Mouse (Mus musculus) midbrain, embryonic 11.5 days (tissue): Measurements from ENCODE around the gene Cyth3. TPM values are rescaled to one million over a fixed set of nuclear protein-coding genes. Genes with fewer than 3 reads are reported as not detected.

ENCODE experiments used
- ATAC-seq: fragments of 200-750 bp; cut with Nextera tagmentation; 2 replicates; pipeline ENCODE4 v1.8.0; 2017; ENCODE audit warnings: moderate TSS enrichment, moderate library complexity; ENCODE audit not compliant: low FRiP score
- DNase-seq: peaks from one replicate; pipeline ENCODE4 v3.0.0; 2015; ENCODE audit warnings: low spot score; ENCODE audit errors: missing footprints
- H3K27ac ChIP-seq: fragments of 300-500 bp; sonication (generic); 2 replicates; pipeline ENCODE4 v1.5.1; 2014; ENCODE audit warnings: low read depth, low read length
- H3K27me3 ChIP-seq: fragments of 300-500 bp; sonication (generic); 2 replicates; pipeline ENCODE4 v1.6.1; 2014; ENCODE audit warnings: mild to moderate bottlenecking, low read length, moderate library complexity, mixed read lengths; ENCODE audit not compliant: control insufficient read depth, insufficient read depth
- H3K36me3 ChIP-seq: fragments of 300-500 bp; sonication (generic); 2 replicates; pipeline ENCODE4 v1.6.1; 2014; ENCODE audit warnings: mild to moderate bottlenecking, low read length, moderate library complexity, mixed read lengths; ENCODE audit not compliant: control insufficient read depth, insufficient read depth
- H3K4me1 ChIP-seq: fragments of 300-500 bp; sonication (generic); 2 replicates; pipeline ENCODE4 v1.6.1; 2014; ENCODE audit warnings: low read length; ENCODE audit not compliant: control insufficient read depth, insufficient read depth
- H3K4me2 ChIP-seq: fragments of 300-500 bp; sonication (generic); 2 replicates; pipeline ENCODE4 v1.6.1; 2014; ENCODE audit warnings: mild to moderate bottlenecking, moderate library complexity
- H3K4me3 ChIP-seq: fragments of 300-500 bp; sonication (generic); 2 replicates; pipeline ENCODE4 v1.5.1; 2014; ENCODE audit warnings: low read depth, low read length
- H3K9ac ChIP-seq: fragments of 300-500 bp; sonication (generic); 2 replicates; pipeline ENCODE4 v1.6.1; 2014; ENCODE audit warnings: low read length
- H3K9me3 ChIP-seq: fragments of 300-500 bp; sonication (generic); 2 replicates; pipeline ENCODE4 v1.6.1; 2016; ENCODE audit warnings: low read length; ENCODE audit not compliant: control insufficient read depth
- WGBS: fragments of 180-500 bp; shearing (Covaris S2); extraction: QIAGEN DNeasy Blood & Tissue Kit; methylation state at CpG from one replicate; pipeline ENCODE4 v1.1.7; 2014; 5-methylcytosine and 5-hydroxymethylcytosine counted together
- polyA plus RNA-seq: library from polyadenylated mRNA; unstranded; fragments of >200 nt; fragmentation: Nextera tagmentation; extraction: Ambion mirVana; gene quantifications from 2 replicates; pipeline ENCODE4 v1.2.1, GENCODE M21; 2014

Gene Cyth3
- polyA plus RNA-seq, 1 experiment from 2014 or later: 27.6 TPM

- H3K9ac ChIP-seq: no peak overlapping the region
- no peaks in the 10 kb centered on the region for H3K9me3 ChIP-seq
Observed at GRCm38 (mm10) chr5:143698454-143698853, 76.2 kb downstream of the Cyth3 start.

GRCm38 (mm10) chr5:143700247-143700646 lies 78.0 kb downstream of the Cyth3 start:
- Histone ChIP-seq H3K9ac (no peak overlapping the region), H3K4me2 (no peak overlapping the region)

More at GRCm38 (mm10) chr5:143698454-143698853, 76.2 kb downstream of the Cyth3 start:
- H3K4me1 ChIP-seq: no peaks in the 10 kb centered on the region
- 93% methylated on average over 4 of the region's 4 CpGs for WGBS
- ATAC-seq: no peak
- no peak overlapping the region for H3K27ac ChIP-seq
- DNase-seq: no peak
- no peak overlapping the region for H3K4me2 ChIP-seq
- no peak overlapping the region for H3K4me3 ChIP-seq
- no peaks in the 10 kb centered on the region for H3K27me3 ChIP-seq
- H3K36me3 ChIP-seq: peaks cover 3% of the 10 kb centered on the region; the same call in 1 of the 2 replicates

GRCm38 (mm10) chr5:143701074-143701473 lies 78.8 kb downstream of the Cyth3 start:
- no peak for DNase-seq
- H3K36me3 ChIP-seq: peaks cover 3% of the 10 kb centered on the region; the same call in 1 of the 2 replicates
- H3K4me1 ChIP-seq: no peaks in the 10 kb centered on the region
- 90% methylated on average over 10 of the region's 10 CpGs for WGBS
- no peak overlapping the region for H3K27ac ChIP-seq
- no peak overlapping the region for H3K4me2 ChIP-seq
- no peak overlapping the region for H3K9ac ChIP-seq
- H3K27me3 ChIP-seq: no peaks in the 10 kb centered on the region
- no peaks in the 10 kb centered on the region for H3K9me3 ChIP-seq
- no peak overlapping the region for H3K4me3 ChIP-seq
- ATAC-seq: no peak

More at GRCm38 (mm10) chr5:143700247-143700646, 78.0 kb downstream of the Cyth3 start:
- Histone ChIP-seq H3K4me1 (no peaks in the 10 kb centered on the region), H3K4me3 (no peak overlapping the region), H3K27me3 (no peaks in the 10 kb centered on the region), H3K27ac (no peak overlapping the region), H3K9me3 (no peaks in the 10 kb centered on the region), H3K36me3 (peaks cover 3% of the 10 kb centered on the region; the same call in 1 of the 2 replicates)
- ATAC-seq (no peak), DNase-seq (no peak)
- WGBS: 89% methylated on average over 5 of the region's 5 CpGs

- Histone ChIP-seq H3K27ac (no peak overlapping the region), H3K9ac (no peak overlapping the region), H3K36me3 (peaks cover 3% of the 10 kb centered on the region; the same call in 1 of the 2 replicates), H3K4me3 (no peak overlapping the region), H3K9me3 (no peaks in the 10 kb centered on the region), H3K4me1 (no peaks in the 10 kb centered on the region), H3K27me3 (no peaks in the 10 kb centered on the region), H3K4me2 (no peak overlapping the region)
- WGBS: 76% methylated on average over 13 of the region's 13 CpGs
- DNase-seq (no peak), ATAC-seq (no peak)
Observed at GRCm38 (mm10) chr5:143704875-143705658, 82.8 kb downstream of the Cyth3 start.

GRCm38 (mm10) chr5:143705659-143705982 lies 83.4 kb downstream of the Cyth3 start:
- 71% methylated on average over 1 of the region's 1 CpGs for WGBS
- Histone ChIP-seq H3K4me3 (no peak overlapping the region), H3K9ac (no peak overlapping the region), H3K27me3 (no peaks in the 10 kb centered on the region), H3K9me3 (no peaks in the 10 kb centered on the region), H3K27ac (no peak overlapping the region), H3K4me2 (no peak overlapping the region), H3K4me1 (no peaks in the 10 kb centered on the region), H3K36me3 (peaks cover 3% of the 10 kb centered on the region; the same call in 1 of the 2 replicates)
- ATAC-seq (no peak), DNase-seq (no peak)

- Histone ChIP-seq H3K4me1 (no peaks in the 10 kb centered on the region), H3K36me3 (peaks cover 3% of the 10 kb centered on the region; the same call in 1 of the 2 replicates), H3K4me2 (no peak overlapping the region), H3K27ac (no peak overlapping the region), H3K27me3 (no peaks in the 10 kb centered on the region), H3K9ac (no peak overlapping the region), H3K4me3 (no peak overlapping the region), H3K9me3 (no peaks in the 10 kb centered on the region)
- WGBS: 73% methylated on average over 9 of the region's 9 CpGs
- DNase-seq: no peak
- ATAC-seq: no peak
Observed at GRCm38 (mm10) chr5:143706030-143706821, 84.0 kb downstream of the Cyth3 start.

- Histone ChIP-seq H3K4me3 (no peak overlapping the region), H3K36me3 (peaks cover 3% of the 10 kb centered on the region; the same call in 1 of the 2 replicates), H3K4me1 (no peaks in the 10 kb centered on the region), H3K27me3 (no peaks in the 10 kb centered on the region), H3K9me3 (no peaks in the 10 kb centered on the region), H3K9ac (no peak overlapping the region), H3K4me2 (no peak overlapping the region), H3K27ac (no peak overlapping the region)
- DNase-seq (no peak), ATAC-seq (no peak)
- WGBS: 90% methylated on average over 7 of the region's 7 CpGs
Observed at GRCm38 (mm10) chr5:143706822-143707200, 84.6 kb downstream of the Cyth3 start.

GRCm38 (mm10) chr5:143711326-143711725 lies 89.1 kb downstream of the Cyth3 start:
- no peaks in the 10 kb centered on the region for H3K9me3 ChIP-seq
- ATAC-seq (peak; percentile 78), DNase-seq (peak; percentile 93)
- WGBS: 16% methylated on average over 7 of the region's 7 CpGs
- H3K9ac ChIP-seq: no peak overlapping the region
- no peak overlapping the region for H3K4me3 ChIP-seq
- no peak overlapping the region for H3K4me2 ChIP-seq
- no peaks in the 10 kb centered on the region for H3K4me1 ChIP-seq
- H3K27ac ChIP-seq: no peak overlapping the region; the same call in 1 of the 2 replicates
- peaks cover 32% of the 10 kb centered on the region for H3K36me3 ChIP-seq
- no peaks in the 10 kb centered on the region for H3K27me3 ChIP-seq
